Mouse (Mus musculus): ENCODE measurements around the gene Adamts17.

Gene Adamts17

DNA sequence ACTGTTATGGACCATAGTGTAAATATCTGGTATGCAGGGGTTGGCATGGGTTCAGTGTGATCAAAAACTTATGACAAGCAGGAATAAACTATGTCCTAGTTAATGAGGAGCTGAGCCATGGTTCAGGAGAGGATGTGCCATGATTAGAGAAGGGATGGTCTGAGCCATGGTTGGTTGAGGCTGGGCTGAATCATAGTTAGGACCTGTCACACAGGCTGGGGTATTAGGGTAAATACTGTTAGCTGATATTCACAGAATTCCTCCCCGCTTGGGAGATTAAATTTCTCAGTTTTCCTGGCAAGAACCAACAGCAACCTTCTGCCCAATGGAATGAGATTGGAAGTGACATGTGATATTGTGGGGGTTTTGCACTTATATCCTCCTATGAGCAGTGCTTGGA lies 84.6 kb downstream of the Adamts17 start:
- in situ Hi-C loops (cut with MboI, MseI) = no loop called here

DNA sequence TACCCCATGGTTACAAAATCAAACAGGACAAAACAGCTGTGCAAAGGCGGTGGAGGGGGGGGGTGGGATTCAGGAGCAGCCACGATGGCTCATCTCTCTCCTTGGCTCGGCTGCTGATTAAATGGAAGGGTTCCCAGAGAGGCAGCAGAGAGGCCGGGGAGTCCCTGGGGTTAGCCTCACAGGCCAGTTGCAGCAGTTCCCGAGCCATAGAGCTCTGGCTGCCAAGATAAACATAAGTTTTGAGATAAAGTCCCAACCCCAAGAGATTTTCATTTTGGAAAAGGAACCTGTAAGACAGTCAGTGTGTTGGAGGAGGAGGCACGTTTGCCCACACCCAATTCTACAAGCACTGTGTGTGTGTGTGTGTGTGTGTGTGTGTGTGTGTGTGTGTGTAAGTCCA lies 89.7 kb downstream of the Adamts17 start:
- in situ Hi-C loops (cut with MboI, MseI) = no loop called here

DNA sequence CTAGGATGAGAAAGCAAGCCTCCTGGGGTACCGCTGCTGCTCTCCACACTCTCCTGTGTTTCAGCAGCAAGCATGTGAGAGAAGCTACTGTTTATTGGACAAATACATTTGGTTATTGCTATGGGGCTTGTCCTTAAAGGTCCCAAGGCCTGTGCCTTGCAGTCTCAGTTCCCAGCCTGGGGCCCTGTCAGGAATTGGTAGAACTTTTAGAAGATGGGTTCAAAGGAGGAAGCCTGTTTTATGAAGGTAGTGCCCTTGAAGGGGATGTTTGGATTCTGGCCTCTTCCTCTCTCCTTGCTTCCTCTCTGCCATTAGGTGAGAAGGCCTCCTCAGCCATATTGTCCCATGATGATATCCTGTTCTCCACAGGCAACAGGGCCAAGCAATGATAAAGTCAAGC lies 91.8 kb downstream of the Adamts17 start:
- in situ Hi-C loops (cut with MboI, MseI) = no loop called here

DNA sequence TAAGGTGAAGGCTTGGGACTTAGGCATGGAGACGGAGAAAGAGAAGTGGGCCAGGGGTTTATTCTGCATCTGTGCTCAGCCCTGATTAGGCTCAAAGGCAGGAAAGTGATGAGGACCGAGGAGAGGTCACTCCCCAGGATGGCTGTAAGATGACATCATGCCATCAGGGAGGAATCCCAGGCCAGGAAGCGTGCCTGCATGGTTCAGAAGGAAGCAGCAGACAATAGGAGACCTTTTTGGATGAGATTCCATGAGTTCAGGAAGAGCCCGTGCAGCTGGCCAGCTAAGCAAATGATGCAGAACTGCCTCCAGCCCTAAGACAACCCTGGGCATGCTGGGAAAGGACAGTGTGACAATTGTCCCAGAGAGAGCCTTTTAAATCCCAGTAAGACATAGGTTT lies 93.7 kb downstream of the Adamts17 start:
- in situ Hi-C loops (cut with MboI, MseI) = no loop called here

DNA sequence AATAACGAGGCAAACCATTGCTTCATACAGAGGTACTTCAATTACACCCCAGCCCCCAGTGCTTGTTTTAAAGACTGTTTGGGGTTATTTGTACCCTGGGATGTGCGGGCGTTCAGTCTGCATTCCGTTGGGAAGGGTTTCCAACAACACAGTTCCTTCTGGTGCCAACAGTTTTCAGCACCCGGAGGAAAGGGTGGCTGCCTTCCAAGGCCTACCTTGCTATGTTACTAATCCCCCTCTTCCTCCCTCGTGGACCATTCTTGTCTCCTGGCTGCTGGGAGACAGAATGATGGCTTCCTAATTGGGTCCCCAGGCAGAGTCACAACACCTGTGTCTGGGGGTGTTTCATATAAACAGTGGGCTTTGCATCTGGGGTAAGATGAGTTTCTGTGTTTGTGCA lies 94.5 kb downstream of the Adamts17 start:
- in situ Hi-C loops (cut with MboI, MseI) = no loop called here

DNA sequence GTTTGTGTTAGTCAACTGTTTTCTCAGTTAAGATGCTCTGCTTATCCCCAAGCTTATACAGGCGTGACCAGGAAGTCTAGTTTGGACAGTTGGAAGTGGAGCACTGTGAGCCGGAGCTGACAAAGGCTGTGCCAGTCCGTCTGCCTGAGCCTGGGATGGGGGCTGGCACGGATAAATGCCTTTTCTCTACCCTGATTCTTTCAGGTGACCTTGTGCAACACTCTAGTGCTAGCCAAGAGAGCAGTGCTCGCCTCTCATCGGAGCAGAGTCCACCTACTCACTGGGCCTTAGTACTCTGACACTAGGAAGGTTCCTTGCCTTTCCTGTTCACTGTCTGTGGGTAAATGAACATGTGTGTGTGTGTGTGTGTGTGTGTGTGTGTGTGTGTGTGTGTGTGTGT lies 95.5 kb downstream of the Adamts17 start:
- in situ Hi-C loops (cut with MboI, MseI) = no loop called here

DNA sequence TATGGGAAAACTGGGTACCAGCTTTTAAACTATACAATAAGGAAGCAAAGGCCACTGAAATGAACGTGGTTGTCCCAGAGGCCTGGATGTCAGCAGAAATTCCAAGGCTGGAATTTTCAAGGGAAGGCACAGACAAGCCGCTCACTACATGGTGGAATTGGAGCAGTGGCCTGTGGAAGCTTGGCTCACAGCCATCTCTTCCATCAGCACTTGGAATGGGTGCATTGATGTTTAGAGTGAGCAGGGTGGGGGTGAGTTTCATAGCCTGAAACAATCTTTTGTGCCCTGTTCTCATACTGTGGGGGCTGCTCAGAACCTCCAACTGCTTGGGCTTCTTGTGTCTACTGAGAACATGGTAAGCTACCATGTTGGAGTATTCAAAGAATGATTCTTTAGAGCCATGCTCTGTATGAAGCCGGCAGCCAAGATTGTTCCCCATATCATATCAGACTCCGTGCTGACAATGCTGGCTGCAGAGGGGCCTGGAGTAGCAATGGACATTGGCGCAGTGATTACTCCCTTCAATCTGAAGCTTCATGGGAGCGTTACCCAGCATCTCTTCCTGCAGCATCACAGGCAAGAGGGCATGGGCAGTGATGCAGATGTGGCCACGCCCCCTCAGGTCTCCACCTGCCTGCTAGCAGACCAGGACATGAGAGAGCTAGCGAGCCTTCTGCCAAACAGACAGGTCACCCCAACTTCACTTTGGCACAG lies 96.7 kb downstream of the Adamts17 start:
- in situ Hi-C loops (cut with MboI, MseI) = no loop called here

DNA sequence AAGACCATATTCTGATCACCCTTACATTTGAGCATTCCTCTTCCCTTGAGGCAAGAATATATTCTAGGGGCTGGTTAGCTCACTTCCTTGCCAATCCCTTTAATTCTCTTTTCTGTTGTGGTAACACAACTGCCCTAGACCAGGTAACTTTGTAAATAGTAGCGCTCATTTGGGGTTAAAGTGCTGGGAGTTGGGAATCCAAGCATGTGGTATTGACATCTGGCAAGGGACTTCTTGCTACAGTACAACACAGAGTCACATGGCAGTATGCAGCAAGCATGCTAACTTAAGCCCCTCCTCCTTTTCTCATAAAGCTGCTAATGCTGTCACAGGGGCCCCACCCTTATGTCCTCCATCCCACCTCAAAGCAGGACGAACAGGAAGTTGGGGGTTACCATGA lies 97.4 kb downstream of the Adamts17 start:
- in situ Hi-C loops (cut with MboI, MseI) = no loop called here

DNA sequence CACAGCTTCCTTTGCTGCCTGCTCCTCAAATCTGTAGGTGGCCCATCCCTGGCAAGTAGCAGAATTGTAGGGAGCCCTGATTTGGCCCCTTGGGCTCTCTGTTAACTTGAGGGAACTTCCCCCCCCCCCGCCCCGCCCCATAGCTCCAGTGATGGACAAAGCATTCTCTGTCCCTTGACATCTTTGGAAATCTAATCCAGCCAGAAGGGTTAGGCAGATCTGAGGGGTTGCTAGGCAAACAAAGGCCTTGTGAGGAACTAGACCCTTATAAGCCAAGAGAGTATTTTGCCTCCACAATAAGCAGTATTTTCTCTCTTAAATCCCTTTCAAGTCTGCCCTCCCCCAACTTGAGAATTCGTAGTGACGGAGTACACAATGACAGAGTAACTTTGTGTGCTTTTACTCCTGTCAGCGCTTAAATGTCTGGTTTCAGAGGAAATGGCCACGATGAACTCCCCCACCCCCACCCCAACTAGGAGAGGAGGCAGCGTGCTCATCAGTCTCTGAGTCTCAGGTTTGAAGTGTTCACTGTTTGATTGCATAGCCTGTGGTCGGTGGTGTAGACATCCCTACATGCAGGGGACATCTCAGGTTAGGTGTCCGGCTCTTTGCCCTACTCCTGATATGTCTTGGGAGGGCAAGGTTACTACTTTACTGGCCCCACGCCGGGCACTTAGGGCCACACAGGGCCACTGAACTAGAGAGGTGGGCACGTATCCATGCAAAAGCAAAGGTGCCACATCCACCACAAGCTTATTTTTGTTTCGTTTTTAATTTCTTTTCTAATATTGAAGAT lies 99.7 kb downstream of the Adamts17 start:
- in situ Hi-C loops (cut with MboI, MseI) = no loop called here

DNA sequence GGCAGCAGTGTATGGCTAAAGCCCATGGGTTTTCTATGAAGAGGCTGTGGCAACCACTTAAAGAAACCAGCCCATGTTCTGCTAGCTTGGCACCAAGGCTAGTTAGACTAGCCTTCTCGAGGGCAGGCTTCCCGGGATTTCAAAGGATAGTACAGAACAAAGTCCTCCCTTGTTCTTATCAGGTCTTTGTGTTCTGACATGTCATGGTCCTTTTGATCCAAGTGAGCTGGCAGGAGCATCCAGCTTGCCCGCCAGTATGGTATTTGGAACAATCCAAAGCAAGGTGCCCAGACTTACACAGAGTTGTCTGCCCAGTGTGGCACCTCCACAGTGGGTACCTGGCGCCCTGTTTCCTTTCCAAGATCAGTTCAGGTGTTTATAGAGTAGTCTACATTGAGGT lies 101.2 kb downstream of the Adamts17 start:
- in situ Hi-C loops (cut with MboI, MseI) = no loop called here

DNA sequence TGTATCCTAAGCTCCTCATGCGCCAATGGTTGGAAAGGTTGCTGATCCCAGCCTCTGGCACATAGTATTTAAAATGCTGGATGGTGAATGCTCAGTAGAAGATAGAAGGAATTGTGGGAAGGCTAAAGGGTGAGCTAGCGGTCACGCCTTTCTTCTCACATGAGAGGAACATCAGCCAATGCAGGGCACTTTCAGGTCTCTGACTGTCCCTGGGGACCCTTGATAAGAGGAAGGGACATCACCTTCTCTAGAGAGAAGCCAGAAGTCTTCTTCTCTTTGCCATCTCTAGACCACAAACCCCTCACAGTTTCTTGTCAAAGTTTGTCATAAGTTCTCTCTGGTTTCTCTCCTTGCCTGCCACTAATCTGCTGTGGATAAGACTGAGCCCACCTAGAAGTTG lies 109.5 kb downstream of the Adamts17 start:
- in situ Hi-C loops (cut with MboI, MseI) = no loop called here

DNA sequence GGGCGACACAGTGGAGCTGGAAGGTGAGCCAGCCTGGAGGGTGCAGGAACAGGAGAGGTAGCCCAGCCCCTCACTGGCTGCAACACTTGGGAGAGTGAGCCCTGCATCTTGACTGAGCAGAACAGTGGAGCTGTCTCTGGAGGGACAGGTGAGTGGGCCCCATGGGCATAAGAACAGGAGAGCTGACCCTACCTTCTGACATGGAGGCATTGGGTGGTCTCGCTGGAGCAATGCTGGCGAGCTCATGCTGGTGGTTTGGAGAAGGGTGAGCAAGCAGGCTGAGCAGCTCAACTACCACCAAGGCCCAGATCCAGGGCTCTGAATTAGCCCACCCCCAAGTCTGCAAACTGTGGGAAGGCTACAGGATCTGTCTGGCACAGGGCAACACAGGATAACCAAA lies 113.4 kb downstream of the Adamts17 start:
- in situ Hi-C loops (cut with MboI, MseI) = loop anchor here in 1 of 2 experiments (10.0 kb wide), 1 partner anchor 762 kb away; no protein-coding TSS in a partner anchor

DNA sequence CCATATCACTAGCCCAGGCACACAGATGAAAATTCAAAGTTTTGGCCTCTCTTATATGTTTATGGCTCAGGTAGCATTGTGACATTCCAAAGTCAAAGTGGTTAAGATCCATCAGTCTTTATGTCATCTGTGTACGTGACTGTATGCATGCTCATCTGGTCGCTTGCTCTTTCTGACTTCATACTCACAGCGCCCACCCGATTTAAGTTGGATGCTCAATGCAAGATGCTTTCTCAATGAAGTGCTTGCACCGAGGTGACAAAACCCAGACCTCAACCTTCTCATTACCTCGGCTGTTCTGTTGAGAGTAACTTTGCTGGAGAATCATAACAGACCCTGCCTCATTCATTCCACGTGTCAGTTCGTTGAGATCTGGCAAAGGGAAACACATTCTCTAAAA lies 114.5 kb downstream of the Adamts17 start:
- in situ Hi-C loops (cut with MboI, MseI) = loop anchor here in 1 of 2 experiments (10.0 kb wide), 1 partner anchor 761 kb away; no protein-coding TSS in a partner anchor

DNA sequence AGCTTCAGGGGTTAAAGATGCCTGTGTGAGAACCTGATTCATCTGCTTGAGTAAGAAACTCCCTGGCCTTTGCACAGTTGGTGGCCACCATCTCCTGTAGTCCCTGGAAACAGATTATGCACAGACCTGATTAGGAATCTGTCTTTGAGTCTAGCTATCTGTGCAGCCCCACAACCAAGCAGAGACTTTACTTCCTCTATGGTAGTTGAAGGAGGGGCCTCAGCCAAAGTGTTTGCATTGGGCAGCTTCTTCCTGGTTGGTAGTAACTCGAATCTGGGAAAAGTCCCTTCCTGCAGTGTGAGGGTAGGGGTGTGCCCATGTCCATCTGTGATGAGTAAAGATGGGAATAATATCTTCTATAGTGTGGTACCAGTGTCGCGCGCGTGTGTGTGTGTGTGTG lies 115.2 kb downstream of the Adamts17 start:
- in situ Hi-C loops (cut with MboI, MseI) = loop anchor here in 1 of 2 experiments (10.0 kb wide), 1 partner anchor 760 kb away; no protein-coding TSS in a partner anchor

DNA sequence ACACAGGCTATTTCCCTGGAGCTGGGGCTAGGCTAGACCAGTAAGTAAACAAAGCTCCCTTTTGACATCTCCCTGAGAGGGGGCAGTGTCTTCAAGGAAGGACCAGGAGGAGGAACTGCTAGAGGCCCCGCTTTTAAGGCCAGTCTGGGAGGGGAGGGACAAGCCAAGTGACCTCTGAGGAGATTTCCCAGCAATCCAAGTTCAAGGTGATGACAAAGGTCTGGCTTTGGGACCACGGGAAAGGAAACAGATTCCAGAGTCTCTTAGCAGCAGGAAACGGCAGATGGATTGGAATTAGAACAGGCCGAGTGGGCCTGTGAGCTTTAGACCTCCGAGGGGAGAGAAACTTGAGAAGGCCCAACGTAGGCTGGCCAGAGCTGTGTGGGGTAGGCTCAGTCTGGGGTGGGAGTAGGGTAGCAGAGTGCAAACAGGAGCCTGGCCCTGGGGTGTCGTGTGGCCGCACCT lies 116.0 kb downstream of the Adamts17 start:
- in situ Hi-C loops (cut with MboI, MseI) = loop anchor here in 1 of 2 experiments (10.0 kb wide), 1 partner anchor 759 kb away; no protein-coding TSS in a partner anchor

DNA sequence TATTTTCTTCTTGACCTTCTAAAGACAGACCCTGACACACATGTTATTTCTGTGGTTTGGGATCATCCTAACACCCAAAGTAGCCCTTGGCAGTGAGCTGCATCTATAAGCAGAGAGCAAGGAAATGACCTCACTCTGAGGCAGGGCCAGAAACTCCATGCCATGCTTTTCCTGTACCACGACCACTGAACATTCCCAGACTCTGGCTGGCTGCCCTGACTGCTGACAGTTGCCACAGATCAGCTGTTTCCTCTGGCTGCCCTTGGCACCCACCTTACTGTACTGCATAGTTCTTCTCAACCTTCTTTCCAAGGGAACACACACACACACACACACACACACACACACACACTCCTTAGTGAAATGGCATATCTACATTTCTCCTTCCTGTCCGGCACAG lies 116.4 kb downstream of the Adamts17 start:
- in situ Hi-C loops (cut with MboI, MseI) = loop anchor here in 1 of 2 experiments (10.0 kb wide), 1 partner anchor 759 kb away; no protein-coding TSS in a partner anchor

DNA sequence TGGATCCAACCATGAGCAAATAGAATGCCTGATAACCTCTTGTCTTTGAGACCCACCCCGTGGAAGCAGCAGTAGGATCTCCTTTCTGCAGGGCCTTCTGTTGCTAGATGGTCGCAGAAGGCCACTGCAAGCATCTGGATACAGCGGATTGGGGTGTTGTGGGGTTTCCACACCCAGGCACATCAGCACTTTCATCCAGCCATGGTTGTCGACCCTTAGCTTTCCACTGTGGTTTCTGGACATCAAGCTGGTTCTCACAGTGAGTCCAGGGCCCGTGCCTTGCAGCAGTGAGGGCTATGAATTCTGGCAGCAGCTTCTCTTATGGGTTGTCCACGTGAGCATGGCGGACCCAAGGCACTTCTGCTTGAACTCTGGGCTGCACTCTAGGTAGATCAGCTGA lies 118.2 kb downstream of the Adamts17 start:
- in situ Hi-C loops (cut with MboI, MseI) = loop anchor here in 1 of 2 experiments (10.0 kb wide), 1 partner anchor 757 kb away; no protein-coding TSS in a partner anchor

DNA sequence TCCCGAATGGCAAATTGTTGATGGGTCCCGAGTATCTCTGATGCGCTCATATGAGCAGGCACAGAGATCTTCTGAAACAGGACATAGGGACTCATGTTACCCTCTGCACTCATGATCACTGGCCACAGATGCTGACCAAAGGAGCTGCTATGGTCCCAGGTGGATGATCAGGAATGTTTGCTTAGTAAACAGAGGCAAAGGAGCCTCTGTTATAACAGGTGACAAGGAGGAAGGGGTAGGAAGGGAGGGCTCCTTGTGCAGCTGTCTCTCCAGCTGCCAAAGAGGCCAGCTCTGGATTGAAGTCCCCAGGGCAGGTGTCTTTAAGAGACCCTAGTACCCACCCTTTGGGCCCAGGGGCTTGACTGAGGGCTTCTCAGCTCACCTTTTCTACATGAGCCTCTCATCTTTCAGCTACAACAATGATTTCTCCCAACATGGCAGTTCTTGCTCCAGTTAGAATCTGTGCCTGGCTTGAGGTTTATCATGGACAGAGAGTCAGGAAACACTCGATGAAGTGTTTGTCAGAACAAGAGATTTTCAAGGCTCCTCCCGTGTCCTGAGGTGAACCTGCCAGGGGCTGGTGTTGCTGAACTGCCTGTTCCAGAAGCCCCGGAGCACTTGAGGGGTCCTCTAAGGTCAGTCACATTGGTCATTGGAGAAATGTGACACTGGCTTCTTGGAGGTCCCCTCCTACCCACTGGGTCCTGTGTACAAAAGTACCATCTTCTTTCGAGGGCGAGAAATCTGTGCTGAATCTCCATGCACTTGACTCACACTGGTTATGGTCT lies 120.9 kb downstream of the Adamts17 start:
- in situ Hi-C loops (cut with MboI, MseI) = no loop called here

DNA sequence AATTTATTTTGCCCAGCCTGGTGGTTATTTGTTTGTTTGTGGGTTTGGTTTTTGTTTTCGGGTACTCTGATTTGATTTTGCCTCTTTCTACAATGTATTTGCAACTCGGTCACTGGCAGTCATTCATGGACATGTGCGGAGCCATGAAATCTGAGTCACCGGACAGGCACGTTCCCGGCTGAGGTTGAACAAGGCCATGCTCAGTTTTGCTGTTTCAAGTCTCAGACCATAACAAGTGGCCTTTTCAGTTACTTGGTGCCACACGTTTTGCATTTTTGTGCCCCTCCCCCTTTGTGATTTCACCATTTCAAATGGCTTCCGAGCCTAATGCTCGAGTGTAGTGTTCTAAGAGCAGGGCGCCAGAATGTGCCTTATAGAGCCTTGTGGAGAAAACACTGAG lies 123.2 kb downstream of the Adamts17 start:
- in situ Hi-C loops (cut with MboI, MseI) = no loop called here

DNA sequence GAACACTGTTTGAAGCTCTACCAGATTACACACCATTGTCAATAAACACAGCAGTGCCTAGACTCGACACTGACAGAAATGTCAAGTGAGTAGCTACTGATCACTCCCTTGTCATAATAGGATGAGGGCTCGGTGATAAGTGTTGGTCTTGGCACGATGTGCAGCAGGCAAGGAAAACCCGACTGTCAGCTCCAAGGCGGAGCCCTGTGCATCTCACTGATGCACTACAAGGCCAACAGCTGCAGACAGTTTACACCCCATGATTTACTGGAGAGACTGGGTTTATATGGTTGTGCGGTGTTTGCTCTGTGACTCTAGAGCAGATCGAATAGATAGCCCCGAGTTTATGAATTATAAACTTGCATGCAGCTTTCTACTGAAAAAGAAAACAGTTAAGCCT lies 124.0 kb downstream of the Adamts17 start:
- in situ Hi-C loops (cut with MboI, MseI) = no loop called here

DNA sequence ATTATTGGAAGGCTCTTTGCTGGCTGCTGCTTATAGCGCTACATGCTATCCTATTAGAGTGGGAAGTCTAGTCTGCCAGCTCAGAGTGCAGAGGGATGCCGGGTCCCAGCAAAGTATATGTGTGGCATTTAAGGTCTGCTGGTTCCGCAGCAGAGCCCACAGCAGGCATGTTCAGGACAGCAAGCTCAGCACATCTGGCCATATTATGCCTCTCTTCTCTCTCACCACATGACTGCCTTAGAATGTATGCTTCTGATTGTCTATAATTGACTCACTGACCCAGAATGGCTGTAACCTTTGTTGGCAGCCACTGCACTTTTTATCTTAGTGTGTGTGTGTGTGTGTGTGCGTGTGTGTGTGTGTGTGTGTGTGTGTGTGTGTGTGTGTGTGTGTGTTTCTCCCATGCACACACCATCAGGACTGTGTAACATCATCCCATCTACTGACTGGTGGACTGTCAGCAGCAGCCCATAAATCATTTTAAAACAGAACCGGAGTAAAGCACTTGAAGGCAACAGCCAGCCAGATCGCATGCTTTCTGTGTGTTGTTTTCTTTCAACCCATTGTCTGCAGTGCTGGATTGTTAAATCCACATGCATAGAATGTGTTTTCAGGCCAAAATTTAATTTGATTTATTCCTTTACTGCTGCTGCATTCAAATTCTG lies 127.1 kb downstream of the Adamts17 start:
- in situ Hi-C loops (cut with MboI, MseI) = no loop called here

All from T-helper 17 cell (primary cell).